Mouse (Mus musculus) common myeloid progenitor, adult 5-6 weeks (primary cell): ENCODE measurements at regions not wholly inside any gene's neighbourhood (a gene's known extent, or its start where the extent isn't known, plus 50 kb on each side); places are given as distances from the start of the nearest gene placed in this dataset.

Experiments used
- ATAC-seq: replicated peaks from 2 replicates; pipeline ENCODE4 v1.8.0; 2016; ENCODE audit warnings: low read depth, mild to moderate bottlenecking, moderate TSS enrichment, inconsistent platforms; ENCODE audit not compliant: poor library complexity, severe bottlenecking

GRCm38 (mm10) chr2:158909086-158909485, 114.5 kb downstream of the Dhx35 start:
- no peak for ATAC-seq

- no peak for ATAC-seq
Measured at GRCm38 (mm10) chr2:158910325-158910724, 115.7 kb downstream of the Dhx35 start.

DNA sequence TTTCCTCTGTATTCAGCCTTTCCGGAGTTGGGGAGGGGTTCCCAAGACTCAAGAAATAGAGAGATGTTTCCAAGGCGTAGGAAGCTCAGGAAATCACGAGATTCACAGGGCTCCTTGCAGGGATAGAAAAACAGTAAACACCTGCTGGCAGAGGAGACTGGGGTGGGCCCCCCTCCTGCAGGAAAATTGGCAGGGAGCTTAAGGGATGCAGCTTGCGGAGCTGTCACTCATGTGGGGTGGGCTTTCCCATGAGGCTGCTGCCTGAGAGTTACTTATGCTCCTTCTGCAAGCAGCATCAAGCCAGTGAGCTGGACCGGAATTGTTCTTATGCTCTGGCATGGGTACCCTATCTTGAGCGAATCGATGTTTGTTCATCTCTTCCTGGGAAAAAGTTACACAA, 116.6 kb downstream of the Dhx35 start:
- ATAC-seq: no peak

DNA sequence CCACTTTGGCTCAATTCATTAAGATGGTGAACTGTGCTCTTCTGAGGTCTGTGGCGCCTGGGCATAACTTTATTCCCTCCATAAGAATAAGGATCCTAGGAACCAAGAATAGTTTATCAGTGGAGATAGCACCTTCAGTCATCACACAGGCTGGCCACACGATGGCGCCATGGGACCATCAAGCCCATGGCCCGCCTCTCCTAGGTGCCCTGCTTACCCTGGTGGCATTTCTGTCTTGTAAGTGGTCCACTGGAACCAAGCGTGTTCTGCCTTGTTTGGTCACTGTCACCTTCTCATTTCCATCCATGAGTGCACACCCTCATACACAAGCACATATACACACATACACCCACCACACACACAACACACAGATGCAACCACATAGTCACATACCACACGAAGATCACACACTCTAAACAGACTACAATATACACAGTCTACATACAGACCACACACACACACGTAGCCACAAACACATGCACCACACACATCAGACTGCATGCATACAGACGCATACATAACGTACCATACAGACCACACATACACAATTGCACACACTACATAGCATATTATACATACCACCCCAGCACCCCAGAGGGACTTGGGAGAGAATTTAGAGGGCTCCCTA, 118.1 kb downstream of the Dhx35 start:
- ATAC-seq: peak; percentile 88

DNA sequence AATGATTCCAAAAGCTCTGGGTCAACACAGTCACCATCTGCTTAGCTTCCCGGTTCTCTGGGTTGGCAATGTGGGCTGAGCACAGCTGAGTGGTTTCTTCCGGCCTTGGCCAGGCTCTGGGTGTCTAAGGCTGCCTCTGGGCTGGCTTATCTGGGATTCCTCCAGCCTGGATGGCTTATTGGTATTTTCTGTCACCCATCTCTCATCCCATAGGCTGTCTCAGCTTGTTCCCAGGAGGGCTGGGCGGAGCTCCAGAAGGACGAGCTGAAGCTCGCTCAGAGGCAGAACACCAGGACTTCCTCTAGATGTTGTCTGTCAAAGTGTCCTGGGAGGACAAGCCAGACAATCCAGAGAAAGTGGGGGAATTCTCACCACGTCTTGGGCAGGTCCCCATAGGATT, 122.8 kb downstream of the Dhx35 start:
- no peak for ATAC-seq

DNA sequence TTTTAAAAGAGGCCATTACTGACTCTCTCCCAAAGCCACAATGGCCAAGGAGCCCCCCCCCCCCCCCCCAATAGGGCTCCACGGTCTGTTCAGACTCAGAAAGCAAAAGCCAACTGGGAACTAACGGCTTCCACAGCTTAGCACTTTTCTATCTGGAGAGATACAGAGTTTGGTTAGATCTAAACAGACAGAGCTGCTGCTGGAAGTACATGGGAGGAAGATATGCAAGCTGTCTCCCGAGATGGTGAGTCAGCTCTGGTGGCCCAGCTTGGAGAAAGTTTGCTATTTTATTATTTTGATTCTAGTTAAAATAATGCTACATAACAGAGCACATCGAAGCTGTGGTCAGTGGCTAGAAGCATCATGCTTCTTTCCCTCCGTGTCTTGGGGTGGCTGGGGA, 123.7 kb downstream of the Dhx35 start:
- ATAC-seq: no peak

DNA sequence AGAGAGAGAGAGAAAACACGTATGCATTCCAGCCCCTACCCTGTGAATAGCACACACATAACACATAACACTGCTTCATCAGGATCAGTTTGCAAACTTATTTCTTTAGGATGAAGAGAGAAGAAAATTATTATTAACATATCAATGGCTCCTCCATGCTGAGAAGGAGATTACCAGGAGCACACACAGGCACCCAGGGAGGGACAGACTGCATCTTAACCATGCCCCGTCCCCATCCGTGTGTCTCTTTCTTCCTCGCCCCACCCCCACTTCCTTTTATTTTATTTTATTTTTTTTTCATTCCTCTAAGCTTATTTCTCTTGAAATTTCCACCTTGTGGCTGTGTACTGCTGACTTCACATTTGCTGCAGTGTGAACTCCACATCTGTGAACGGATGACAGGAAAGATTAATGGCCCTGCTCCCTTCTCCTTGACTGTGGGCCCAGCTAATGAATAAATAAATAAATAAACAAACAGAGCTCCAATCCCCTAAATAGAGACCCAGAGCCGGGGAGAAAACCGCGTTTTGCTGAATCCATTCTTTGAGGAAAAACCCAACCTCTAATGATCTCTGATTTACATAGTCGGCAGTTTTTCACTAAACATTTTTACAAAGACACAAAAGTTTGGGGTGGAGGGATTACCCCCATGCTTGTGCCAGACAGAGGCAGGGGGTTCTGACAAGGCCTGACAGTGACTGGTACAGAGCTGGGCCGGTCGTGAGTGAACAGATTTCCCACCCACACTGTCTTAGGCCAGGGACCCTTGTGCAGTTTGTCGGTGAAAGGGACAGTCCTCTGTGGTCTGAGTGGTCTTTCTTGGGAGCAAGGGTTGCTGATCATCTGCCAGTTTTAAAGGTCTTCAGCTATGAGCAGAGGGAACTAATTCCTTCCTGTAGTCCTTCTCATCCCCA, 127.0 kb downstream of the Dhx35 start:
- ATAC-seq: no peak

DNA sequence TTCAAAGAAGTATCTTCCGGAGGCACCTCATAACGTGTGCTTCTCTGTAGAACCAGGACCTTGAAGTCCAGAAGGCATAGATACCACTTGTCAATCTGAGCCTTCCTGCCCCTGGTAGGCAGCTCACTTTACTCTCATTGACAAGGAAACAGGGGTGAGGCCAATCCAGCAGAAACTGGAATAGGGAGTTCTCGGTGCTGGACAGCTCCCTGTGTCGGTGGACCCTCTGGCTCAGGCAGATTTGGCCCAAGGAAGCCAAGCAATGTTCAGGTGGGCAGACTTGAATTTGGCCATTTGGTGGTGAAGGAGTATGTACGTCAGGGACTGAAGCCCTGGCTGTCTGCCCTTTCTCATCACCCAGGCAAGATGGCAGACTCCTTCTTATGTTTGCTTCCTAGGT, 128.2 kb downstream of the Dhx35 start:
- no peak for ATAC-seq

DNA sequence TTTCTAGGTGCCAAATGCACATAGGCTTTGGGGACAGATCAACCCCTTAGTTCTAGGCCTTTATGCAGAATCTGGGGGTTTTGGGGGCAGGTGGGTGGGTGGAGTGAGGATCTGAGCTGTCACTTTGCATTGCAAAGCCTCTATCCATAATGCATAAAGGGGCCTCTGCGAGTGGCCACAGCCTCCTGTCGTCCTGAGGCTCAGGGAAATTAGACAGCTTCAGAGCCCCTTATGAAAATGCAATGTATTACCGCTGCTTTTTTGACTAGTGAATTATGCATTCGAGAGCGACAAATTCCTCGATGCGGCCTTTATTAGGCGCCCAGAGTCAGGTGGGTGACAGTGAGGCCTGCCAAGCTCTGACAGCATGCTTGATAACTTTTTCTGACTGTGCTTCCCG, 134.9 kb downstream of the Dhx35 start:
- no peak for ATAC-seq

GRCm38 (mm10) chr2:158937948-158938565, 143.4 kb downstream of the Dhx35 start:
- ATAC-seq: no peak

- ATAC-seq: no peak
Measured at GRCm38 (mm10) chr2:158949418-158949817, 154.8 kb downstream of the Dhx35 start.

DNA sequence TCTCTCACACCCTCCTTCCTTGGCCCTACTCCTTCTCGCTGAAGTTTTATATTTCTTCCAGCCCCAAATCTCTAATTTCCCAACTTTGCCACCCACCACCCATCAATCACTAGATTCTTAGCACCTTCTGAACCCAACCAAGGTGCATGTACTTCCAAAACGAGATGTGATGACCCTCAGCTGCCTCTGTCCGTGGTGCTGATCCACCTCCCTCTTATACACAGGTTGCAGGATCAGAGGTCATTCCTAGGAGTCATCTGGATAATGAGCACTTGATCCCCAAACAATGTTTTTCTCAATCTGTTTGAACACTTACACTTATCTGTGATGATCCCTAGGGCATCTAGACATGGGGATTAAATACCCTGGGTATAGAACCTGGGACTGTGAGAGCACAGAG, 156.5 kb downstream of the Dhx35 start:
- ATAC-seq: no peak

DNA sequence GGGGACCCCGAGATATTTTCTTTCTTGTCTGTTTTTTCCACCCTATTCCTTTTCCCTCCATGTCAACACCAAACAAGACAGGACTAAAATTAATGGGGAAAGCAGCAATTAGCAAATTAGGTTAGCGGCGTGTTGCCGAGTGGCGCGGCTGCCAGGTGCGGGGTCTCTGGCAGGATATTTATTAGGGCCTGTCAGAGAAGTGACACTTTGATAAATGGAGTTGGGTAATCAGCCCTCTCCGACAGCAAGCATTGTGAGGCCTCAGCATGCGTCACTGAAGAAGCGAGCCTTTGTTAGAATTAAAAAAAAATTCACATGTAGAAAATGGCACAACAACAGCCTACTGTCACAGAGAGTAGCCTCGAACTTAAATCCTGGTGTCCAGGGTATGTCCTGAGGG, 162.3 kb downstream of the Dhx35 start:
- ATAC-seq: no peak

- ATAC-seq: no peak
Measured at GRCm38 (mm10) chr2:158965003-158965665, 170.5 kb downstream of the Dhx35 start.

GRCm38 (mm10) chr2:158972178-158972577, 177.6 kb downstream of the Dhx35 start:
- ATAC-seq: no peak

DNA sequence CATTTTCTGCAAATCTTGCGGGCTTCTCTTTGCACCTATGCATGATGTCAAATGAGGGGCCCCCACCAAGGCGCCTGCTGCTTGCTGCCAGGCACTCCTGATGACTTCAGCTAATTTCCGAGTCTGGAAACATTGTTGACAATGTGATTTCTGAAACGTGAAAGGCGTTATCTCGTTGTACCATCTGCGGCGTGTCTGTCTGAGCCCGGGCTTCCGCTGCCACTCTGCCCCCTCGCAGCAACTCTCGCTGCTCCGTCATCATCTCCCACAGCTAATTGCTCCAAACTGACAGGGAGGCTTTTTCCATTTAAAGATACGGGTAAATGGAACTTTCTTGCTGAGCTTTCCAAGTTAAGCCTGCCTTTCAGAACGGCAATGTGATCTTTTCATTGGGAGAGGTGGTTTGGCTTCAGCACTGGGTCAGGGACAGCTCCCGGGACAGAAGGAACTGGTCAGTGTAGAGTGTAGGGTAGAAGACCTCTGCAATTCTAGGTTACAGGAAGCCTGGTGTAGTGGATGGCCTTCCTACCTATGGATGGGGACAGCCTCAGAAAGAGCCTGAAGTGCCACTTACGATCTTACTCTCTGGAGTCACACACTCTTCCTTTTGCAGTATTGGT, 191.0 kb downstream of the Dhx35 start:
- ATAC-seq: no peak

DNA sequence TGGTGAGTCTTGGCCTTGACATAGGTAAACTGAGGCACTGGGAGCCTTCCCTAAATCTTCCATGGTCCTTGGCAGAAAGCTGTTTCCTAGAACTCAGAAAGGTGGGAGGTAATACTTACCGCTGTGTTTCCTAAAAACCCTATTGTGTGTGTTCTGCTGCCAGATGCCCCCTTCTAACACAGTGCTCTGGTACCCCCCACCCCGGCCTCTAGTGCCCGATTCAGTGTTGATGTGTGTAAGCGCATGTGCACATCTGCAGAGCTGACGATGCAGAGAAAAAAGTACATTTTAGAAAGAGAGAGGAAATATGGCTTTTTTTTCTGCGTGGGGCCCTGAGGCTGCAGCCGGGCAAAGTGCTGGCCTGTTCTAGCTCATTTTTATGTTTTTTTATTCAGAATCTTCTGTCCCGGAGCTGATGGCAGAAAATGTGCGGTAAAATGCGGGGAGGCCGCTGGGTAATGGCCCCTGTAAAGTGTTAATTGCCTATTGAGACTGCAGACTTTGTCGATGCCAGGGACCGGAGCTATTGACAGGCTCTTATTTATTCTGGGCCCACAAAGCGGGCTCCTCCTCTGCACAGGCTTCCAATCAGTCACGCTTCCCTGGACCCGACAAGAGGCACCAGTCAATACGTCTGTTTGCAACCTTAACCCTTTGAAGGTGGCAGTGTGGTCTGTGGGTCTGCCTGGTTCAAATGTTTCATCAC, 208.0 kb downstream of the Dhx35 start:
- ATAC-seq: no peak

DNA sequence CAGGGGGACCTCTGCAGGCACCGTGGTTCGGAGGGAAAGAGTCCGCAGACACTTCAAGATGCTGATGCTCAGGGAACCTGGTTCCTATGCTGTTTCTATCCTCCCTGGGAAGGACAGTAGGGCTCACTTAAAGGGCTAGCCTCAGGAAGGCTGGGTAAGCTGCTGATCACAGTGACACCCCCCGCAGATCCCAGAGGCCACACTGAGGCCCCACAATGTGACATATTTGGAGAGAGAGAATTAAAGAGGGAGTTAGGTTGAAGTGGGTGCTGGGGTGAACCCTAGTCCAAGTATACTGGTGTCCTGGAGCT, 208.5 kb downstream of the Dhx35 start:
- ATAC-seq: no peak

GRCm38 (mm10) chr2:159004417-159004816, 209.8 kb downstream of the Dhx35 start:
- ATAC-seq: no peak

- ATAC-seq: no peak
Measured at GRCm38 (mm10) chr2:159012725-159013124, 218.1 kb downstream of the Dhx35 start.
